Mouse (Mus musculus): ENCODE measurements around the gene Pde3b. TPM values are rescaled to one million over a fixed set of nuclear protein-coding genes. Genes with fewer than 3 reads are reported as not detected.
"Not testable (repeated sequence)": the region's sequence is repeated elsewhere in the genome, so short reads cannot be mapped to it uniquely, and the experiment has no call there.

Pde3b gene
- 10 to 100 TPM; 40.1 to 77.0 TPM for total RNA-seq (2021)
- long read RNA-seq, experiment 1, full-length matches to known transcripts = 26 of 45 reads
- long read RNA-seq, experiment 1, partial matches to known transcripts = 16 of 45 reads
- long read RNA-seq, experiment 1, other reads (novel, unspliced or antisense) = 3 of 45 reads
- long read RNA-seq, experiment 2, full-length matches to known transcripts = 16 of 42 reads
- long read RNA-seq, experiment 2, partial matches to known transcripts = 18 of 42 reads
- long read RNA-seq, experiment 2, other reads (novel, unspliced or antisense) = 8 of 42 reads

DNA sequence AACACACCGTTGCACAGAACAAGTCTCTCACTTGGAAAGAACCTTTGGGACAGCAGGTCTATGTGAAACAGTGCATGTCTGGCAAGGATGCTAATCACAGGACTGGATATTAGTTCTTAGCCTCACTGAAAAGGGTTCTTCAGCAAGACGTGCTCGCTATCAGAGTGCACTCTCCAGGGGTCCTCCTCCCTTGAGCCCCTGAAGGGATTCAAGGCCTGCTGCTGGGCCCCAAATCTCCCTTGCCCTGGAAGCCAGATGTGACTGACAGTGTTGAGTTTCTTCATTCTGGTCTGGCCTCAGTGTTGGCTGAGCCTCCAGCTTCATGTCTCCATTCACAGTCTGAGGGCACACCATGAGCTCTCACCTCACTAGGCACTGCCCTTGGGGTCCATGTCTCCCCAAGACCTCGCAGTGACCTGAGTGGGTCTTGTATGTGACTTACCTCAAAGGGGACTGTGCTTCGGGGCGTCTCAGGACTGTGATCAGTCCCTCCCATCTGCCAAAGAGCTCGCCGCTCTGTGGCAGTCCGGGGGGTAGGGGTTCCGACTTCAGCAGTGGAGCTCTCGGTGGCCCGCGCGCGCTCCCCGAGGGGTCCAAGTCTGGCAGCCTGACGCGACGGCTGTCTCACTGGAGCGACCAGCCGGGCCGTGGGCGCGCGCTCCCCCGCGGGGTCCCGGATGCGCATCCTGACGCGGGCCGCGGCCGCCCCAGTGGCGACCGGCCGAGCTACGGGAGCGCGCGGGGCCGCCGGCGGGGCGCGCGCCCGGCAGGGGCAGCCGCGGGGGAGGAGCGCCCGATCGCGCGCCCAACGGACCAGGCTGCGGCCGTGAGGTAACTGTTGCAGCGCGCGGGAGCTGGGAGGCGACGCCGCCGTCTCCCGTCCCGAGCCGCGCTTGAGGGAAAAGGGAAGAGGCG is at the start of gene Pde3b:
Gene Pde3b (plus strand): TSS at position 861 of the 915 bp plus-strand sequence.
- DNase-seq (ENCODE audit: low spot score in 2 of 2) = peak; percentile 3 to 65

DNA sequence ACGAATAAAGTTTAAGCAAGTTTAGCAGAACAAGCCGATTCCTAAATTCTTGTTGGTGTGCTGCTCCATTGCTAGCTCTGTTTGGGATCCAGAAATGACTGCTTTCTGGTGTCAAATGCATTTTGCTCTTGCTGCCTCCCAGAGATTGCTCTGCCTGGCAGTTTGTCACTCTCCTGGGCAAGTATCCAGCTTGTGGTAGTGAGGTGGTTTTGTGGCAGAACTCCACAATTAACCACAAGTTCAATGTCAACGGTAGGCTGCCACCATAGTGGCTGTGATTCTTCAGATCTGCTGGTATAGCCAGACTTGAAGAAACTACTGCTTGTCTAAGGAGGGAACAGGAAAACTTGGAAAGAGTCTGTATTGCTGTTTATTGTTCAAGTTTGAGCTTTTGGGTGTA is 13.0 kb upstream of the Pde3b start:
- no peak for DNase-seq (ENCODE audit: low spot score in 2 of 2)

DNA sequence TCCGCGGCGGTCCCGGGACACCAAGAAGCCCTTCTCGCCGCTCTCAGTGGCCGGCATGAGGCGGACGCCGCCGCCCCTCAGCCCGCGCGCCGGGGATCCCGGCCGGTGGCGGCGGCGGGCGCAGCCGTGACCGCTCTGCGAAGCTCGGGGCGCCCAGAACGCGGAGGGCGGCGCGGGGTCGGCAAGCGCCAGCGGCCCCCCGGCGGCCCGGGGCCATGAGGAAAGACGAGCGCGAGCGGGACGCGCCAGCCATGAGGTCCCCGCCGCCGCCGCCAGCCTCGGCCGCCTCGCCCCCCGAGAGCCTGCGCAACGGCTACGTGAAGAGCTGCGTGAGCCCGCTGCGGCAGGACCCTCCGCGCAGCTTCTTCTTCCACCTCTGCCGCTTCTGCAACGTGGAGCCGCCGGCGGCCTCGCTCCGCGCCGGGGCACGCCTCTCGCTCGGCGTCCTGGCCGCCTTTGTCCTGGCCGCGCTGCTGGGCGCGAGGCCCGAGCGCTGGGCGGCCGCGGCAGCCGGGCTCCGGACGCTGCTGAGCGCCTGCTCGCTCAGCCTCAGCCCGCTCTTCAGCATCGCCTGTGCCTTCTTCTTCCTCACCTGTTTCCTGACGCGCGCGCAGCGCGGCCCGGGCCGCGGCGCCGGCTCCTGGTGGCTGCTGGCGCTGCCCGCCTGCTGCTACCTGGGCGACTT is 397 bp downstream of the Pde3b start:
- peak; percentile 35 to 47 for DNase-seq (ENCODE audit: low spot score in 2 of 2)

GRCm38 (mm10) chr7:114416021-114416845 is 1.2 kb downstream of the Pde3b start:
- DNase-seq (ENCODE audit: low spot score in 2 of 2) = peak; percentile 15 to 29

- DNase-seq (ENCODE audit: low spot score in 2 of 2) = not testable (repeated sequence)
Measured at GRCm38 (mm10) chr7:114419331-114419730, 4.2 kb downstream of the Pde3b start.

DNA sequence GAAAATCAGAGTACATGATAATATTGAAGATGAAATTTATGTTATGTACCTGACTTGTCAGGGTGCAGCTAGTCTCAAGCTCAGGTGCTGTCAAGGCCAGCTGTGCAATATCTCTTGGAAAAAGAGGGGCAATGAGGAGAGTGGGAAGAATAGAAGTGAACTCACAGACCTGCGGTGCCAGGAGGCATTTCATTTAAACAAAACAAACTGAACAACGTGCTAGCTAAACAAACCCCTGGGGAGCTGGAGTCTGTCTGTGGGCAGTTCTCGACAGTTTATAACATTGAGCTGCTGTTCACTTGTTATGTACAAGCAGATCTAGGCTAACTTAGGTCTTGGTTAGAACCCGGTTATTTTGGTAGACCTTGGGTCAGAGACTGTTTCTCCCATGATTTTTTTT is 5.8 kb downstream of the Pde3b start:
- DNase-seq (ENCODE audit: low spot score in 2 of 2) = no peak

DNA sequence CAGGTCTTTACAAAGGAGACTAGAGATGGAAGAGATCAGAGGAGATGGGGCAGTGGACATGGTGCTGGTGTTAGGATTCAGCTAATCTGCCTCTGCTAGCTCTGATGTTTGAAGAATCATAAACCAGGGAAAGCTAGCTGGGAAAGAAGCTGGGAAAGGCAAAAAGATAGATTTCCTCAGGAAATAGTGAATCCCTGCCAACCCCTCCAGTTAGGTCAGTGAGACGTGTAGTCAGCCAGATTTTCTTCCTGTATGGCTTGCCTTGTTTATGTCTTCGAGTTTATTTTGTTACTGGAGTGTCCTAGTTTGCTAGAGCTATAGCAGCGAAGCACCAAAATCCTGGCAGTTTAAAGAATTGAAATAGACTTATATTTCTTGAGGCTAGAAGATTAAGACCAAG is 7.1 kb downstream of the Pde3b start:
- no peak for DNase-seq (ENCODE audit: low spot score in 2 of 2)

DNA sequence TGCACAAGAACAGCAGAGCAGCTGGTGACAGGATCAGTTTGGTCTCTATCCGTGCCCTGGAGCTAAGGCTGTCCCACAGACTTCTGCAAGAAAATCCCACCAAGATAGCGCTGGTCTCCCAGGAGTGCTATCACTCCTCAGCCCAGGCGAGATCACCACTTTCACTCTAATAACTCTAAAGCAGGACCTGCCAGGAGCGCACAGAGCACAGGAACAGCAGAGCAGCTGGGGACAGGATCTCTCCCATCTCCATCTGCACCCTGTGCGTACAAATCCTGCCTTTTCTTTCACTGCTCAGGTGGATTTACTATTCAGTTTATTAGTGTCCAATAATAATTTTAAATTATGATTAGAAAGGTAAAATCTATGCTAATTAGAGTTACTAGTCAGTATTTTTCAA is 14.7 kb downstream of the Pde3b start:
- no peak for DNase-seq (ENCODE audit: low spot score in 2 of 2)

- no peak for DNase-seq (ENCODE audit: low spot score in 2 of 2)
Measured at GRCm38 (mm10) chr7:114431966-114432365, 16.9 kb downstream of the Pde3b start.

- DNase-seq (ENCODE audit: low spot score in 2 of 2) = no peak
Measured at GRCm38 (mm10) chr7:114439726-114440125, 24.6 kb downstream of the Pde3b start.

DNA sequence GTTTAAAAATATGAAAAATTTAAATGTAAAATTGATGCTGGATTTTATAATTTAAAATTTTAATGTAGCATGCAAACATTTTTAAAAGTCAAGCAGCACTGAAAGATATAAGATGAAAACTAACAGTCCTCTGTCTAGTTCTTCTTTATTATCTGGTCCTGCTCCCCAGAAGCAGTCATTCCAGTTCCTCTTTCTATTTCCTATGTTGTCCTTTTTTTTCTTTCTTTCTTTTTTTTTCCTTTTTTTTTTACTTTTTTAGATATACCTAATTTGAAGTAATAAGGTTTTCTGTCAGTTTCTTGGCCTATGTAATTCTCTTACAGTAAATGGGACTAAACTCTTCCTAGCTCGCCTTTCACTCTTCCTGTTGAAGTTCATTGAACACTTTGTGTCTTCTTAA is 25.4 kb downstream of the Pde3b start:
- DNase-seq (ENCODE audit: low spot score in 2 of 2) = no peak

DNA sequence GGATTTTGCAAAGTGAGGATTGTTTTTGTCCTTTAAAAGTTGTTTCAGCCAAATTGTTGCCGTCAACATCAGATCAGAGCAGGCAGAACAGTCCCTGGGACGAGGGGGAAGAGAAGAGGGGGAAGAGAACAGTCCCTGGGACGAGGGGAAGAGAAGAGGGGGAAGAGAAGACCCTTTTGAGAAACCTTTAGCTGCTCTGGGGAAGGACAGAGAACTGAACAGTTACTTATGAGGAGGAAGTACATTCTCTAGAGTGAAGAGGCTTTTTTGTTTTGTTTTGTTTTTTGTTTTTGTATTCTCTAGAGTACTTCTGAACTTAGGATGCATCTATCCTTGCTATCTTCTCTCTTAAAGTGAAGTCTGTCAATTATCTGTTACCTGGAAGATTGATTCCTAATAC is 37.8 kb downstream of the Pde3b start:
- DNase-seq (ENCODE audit: low spot score in 2 of 2) = no peak

DNA sequence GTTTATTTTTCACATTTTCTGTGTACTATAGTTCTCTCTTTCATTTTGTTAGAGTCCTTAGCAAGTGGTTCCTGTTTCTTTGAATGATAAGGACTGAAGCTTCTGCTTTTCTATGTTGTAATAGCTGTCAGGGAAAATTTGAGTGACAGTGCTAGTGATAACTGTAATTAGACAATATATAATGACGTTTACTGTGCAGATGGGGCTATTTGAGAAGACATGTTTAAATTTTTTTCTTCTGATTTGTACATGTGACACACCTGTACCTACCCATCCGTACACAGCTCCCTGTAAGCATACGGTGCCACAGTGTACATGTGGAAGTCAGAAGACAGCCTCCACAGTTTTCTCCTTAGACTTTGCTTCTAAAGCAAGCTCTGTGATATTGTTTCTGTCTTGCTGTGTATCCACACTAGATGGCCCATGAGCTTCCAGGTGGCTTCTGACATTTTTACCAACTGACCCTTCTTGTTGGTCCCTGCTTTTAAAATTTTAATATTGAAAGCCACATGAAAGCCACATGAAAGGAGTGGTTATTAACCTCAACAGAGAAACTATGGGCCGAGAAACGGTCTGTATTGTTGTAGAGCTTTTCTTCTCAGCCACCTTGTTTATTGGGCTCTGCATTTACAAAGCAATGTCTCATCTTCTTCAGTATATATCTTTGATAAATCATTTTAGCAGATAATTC is 38.4 kb downstream of the Pde3b start:
- no peak for DNase-seq (ENCODE audit: low spot score in 2 of 2)

DNA sequence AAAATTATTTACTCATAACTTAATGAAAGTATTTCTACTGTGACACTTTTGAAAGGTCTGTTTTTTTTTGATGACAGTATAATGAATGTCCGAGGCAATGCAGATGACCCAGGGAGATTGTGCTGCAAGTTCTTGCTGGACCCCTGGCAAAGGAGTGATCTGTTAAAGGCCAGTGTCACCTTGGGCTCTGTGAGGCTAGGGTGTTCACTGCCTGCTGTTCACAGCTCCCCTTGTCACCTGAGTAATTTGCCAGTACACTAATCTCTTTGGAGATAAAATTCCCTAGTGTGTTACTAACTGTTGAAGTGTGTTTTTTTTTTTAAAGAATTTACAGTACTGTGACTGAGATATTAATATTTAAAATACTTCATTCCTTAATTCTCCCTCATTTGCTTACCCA is 39.8 kb downstream of the Pde3b start:
- DNase-seq (ENCODE audit: low spot score in 2 of 2) = no peak

GRCm38 (mm10) chr7:114456904-114457303 is 41.8 kb downstream of the Pde3b start:
- no peak for DNase-seq (ENCODE audit: low spot score in 2 of 2)

- no peak for DNase-seq (ENCODE audit: low spot score in 2 of 2)
Measured at GRCm38 (mm10) chr7:114459909-114460308, 44.8 kb downstream of the Pde3b start.

GRCm38 (mm10) chr7:114461727-114462126 is 46.6 kb downstream of the Pde3b start:
- DNase-seq (ENCODE audit: low spot score in 2 of 2) = no peak

DNA sequence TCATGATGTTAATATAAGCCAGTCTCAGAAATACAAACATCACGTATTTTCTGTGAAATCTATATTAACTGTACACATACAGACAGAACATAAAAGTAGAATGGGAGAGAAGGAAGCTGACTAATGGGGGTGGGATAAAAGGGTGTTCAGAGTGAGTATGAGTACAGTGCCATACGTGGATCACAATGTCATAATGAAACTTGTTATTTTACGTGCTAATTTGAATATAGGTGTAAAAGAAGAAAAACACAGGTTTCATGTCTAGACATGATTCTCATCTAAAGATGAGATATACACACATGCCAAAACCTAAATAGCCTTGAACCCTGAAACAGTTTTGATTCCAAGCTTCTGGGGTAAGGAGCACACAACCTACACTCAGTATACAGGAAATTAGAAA is 51.3 kb downstream of the Pde3b start:
- no peak for DNase-seq (ENCODE audit: low spot score in 2 of 2)

DNA sequence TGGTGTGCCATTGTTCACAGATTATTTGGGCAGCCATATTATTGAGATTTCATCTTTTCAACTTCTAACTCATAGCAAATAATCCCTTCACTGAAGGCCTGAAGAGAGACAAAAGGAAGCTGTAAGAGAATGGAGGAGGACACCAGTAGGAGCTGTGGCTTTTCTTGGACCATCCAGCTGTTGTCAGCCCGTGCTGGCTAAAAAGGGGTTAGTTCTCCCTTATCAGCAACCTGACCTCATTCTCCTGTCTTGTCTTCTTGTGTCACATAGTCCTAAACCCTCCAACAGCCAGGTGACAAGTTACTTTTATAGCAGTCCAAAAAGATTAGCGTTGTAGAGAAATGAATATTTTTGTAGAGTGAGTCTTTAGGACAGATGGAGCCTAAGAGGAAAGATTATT is 57.4 kb downstream of the Pde3b start:
- DNase-seq (ENCODE audit: low spot score in 2 of 2) = no peak

DNA sequence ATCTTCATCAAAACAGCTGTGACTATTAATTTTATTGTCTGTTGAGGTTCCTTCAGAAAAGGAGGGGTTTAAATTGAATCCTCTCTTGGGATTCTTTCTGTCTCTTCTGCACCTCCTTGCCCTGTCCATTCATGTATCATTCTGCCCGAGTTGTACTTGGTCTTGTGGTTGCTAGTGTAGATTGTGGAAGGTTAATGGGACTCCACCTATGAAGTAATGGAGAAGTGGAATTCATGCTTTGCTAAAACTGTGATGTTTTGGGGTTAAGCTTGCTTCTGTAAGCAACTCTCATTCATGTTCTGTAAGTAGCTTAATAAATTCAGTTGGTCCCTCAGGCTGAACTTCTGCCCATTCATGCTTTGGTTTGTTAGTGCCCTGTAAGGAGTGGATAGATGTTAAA is 59.8 kb downstream of the Pde3b start:
- no peak for DNase-seq (ENCODE audit: low spot score in 2 of 2)
